Mouse (Mus musculus) liver, embryonic 16.5 days (tissue): ENCODE data around the gene Gstm6. TPM values are rescaled to one million over a fixed set of nuclear protein-coding genes. Genes with fewer than 3 reads are reported as not detected.

Source experiments
- ATAC-seq: fragments of 200-750 bp; cut with Nextera tagmentation; 2 replicates; pipeline ENCODE4 v1.8.0; 2017; ENCODE audit warnings: low read depth, mild to moderate bottlenecking, moderate number of reproducible peaks, moderate library complexity
- H3K27ac ChIP-seq: fragments of 300-500 bp; sonication (generic); 2 replicates; pipeline ENCODE4 v1.5.1; 2014; ENCODE audit warnings: mild to moderate bottlenecking, low read length
- H3K27me3 ChIP-seq: fragments of 300-500 bp; sonication (generic); 2 replicates; pipeline ENCODE4 v1.6.1; 2014; ENCODE audit warnings: low read depth, low read length, mixed read lengths; ENCODE audit not compliant: control insufficient read depth, insufficient read depth
- H3K36me3 ChIP-seq: fragments of 300-500 bp; sonication (generic); 2 replicates; pipeline ENCODE4 v1.6.1; 2014; ENCODE audit warnings: mild to moderate bottlenecking; ENCODE audit not compliant: control insufficient read depth, insufficient read depth
- H3K4me1 ChIP-seq: fragments of 300-500 bp; sonication (generic); 2 replicates; pipeline ENCODE4 v1.6.1; 2014; ENCODE audit warnings: low read depth, low read length, mixed read lengths; ENCODE audit not compliant: control insufficient read depth
- H3K4me2 ChIP-seq: fragments of 300-500 bp; sonication (generic); 2 replicates; pipeline ENCODE4 v1.6.1; 2014; ENCODE audit warnings: low read depth, low read length, mixed read lengths
- H3K4me3 ChIP-seq: fragments of 300-500 bp; sonication (generic); 2 replicates; pipeline ENCODE4 v1.5.1; 2014; ENCODE audit warnings: low read depth, mild to moderate bottlenecking, low read length
- H3K9ac ChIP-seq: fragments of 300-500 bp; sonication (generic); 2 replicates; pipeline ENCODE4 v1.6.1; 2014; ENCODE audit warnings: low read depth, low read length
- H3K9me3 ChIP-seq: fragments of 300-500 bp; sonication (generic); replicated peaks from 2 replicates; pipeline ENCODE4 v1.6.1; 2016; ENCODE audit warnings: low read length; ENCODE audit not compliant: control insufficient read depth
- WGBS: fragments of 180-500 bp; shearing (Covaris S2); extraction: QIAGEN DNeasy Blood & Tissue Kit; methylation state at CpG from one replicate; pipeline ENCODE4 v1.1.7; 2014; ENCODE audit not compliant: insufficient replicate concordance; 5-methylcytosine and 5-hydroxymethylcytosine counted together
- polyA plus RNA-seq: library from polyadenylated mRNA; unstranded; fragments of >200 nt; fragmentation: Nextera tagmentation; extraction: Ambion mirVana; gene quantifications from 2 replicates; pipeline ENCODE4 v1.2.1, GENCODE M21; 2015

The Gstm6 gene
- polyA plus RNA-seq, 1 experiment from 2014 or later: 21.3 TPM

- Histone ChIP-seq H3K4me1 (no peaks in the 10 kb centered on the region; the same call in none of the 2 replicates), H3K27ac (no peak overlapping the region), H3K27me3 (no peaks in the 10 kb centered on the region), H3K4me3 (no peak overlapping the region), H3K4me2 (no peak overlapping the region), H3K9me3 (no peaks in the 10 kb centered on the region), H3K9ac (no peak overlapping the region), H3K36me3 (no peaks in the 10 kb centered on the region)
- no peak for ATAC-seq
- WGBS: 65% methylated on average over 3 of the region's 3 CpGs
Measured at GRCm38 (mm10) chr3:107935268-107935667, 8.3 kb downstream of the Gstm6 start.

GRCm38 (mm10) chr3:107932128-107932527 lies 11.4 kb downstream of the Gstm6 start:
- Histone ChIP-seq H3K4me1 (no peaks in the 10 kb centered on the region; the same call in 1 of the 2 replicates), H3K9me3 (no peaks in the 10 kb centered on the region), H3K27me3 (no peaks in the 10 kb centered on the region), H3K9ac (no peak overlapping the region), H3K36me3 (no peaks in the 10 kb centered on the region), H3K27ac (no peak overlapping the region), H3K4me2 (no peak overlapping the region), H3K4me3 (no peak overlapping the region)
- no peak for ATAC-seq
- WGBS: 74% methylated on average over 6 of the region's 6 CpGs

- ATAC-seq: peak; percentile 94
- H3K9ac ChIP-seq: peak within 1 kb of the TSS; percentile 17; the same call in 1 of the 2 replicates
- no peaks in the 10 kb centered on the region for H3K9me3 ChIP-seq
- 7% methylated on average over 10 of the region's 10 CpGs for WGBS
- peak within 1 kb of the TSS; percentile 44 for H3K4me3 ChIP-seq
- H3K27ac ChIP-seq: peak within 1 kb of the TSS; percentile 59; the same call in 1 of the 2 replicates
- no peaks in the 10 kb centered on the region for H3K36me3 ChIP-seq
- H3K4me1 ChIP-seq: no peaks in the 10 kb centered on the region; the same call in 1 of the 2 replicates
- H3K4me2 ChIP-seq: peak within 1 kb of the TSS; percentile 51
- H3K27me3 ChIP-seq: no peaks in the 10 kb centered on the region
Measured at GRCm38 (mm10) chr3:107931670-107932069, 11.9 kb downstream of the Gstm6 start, which contains the start of gene Gstm7. Gstm7 (minus strand) TSS chr3:107931817.

GRCm38 (mm10) chr3:107931134-107931533 lies 12.4 kb downstream of the Gstm6 start:
- Histone ChIP-seq H3K9ac (peak overlapping the region; percentile 17; the same call in 1 of the 2 replicates), H3K36me3 (no peaks in the 10 kb centered on the region), H3K27me3 (no peaks in the 10 kb centered on the region), H3K4me3 (peak overlapping the region; percentile 44), H3K4me1 (no peaks in the 10 kb centered on the region; the same call in 1 of the 2 replicates), H3K4me2 (peak overlapping the region; percentile 51), H3K27ac (peak overlapping the region; percentile 59; the same call in 1 of the 2 replicates), H3K9me3 (no peaks in the 10 kb centered on the region)
- 31% methylated on average over 2 of the region's 2 CpGs for WGBS
- ATAC-seq: no peak

- no peak overlapping the region for H3K27ac ChIP-seq
- 64% methylated on average over 4 of the region's 4 CpGs for WGBS
- H3K9me3 ChIP-seq: no peaks in the 10 kb centered on the region
- no peak overlapping the region for H3K4me3 ChIP-seq
- ATAC-seq: no peak
- H3K36me3 ChIP-seq: no peaks in the 10 kb centered on the region
- H3K27me3 ChIP-seq: no peaks in the 10 kb centered on the region
- no peaks in the 10 kb centered on the region; the same call in 1 of the 2 replicates for H3K4me1 ChIP-seq
- no peak overlapping the region for H3K4me2 ChIP-seq
- no peak overlapping the region for H3K9ac ChIP-seq
Measured at GRCm38 (mm10) chr3:107929731-107930130, 13.8 kb downstream of the Gstm6 start.

GRCm38 (mm10) chr3:107929243-107929642 lies 14.3 kb downstream of the Gstm6 start:
- Histone ChIP-seq H3K9ac (no peak overlapping the region), H3K9me3 (no peaks in the 10 kb centered on the region), H3K4me3 (no peak overlapping the region), H3K4me2 (no peak overlapping the region), H3K4me1 (no peaks in the 10 kb centered on the region; the same call in 1 of the 2 replicates), H3K27ac (no peak overlapping the region), H3K36me3 (no peaks in the 10 kb centered on the region), H3K27me3 (no peaks in the 10 kb centered on the region)
- no peak for ATAC-seq
- 66% methylated on average over 4 of the region's 4 CpGs for WGBS

GRCm38 (mm10) chr3:107928691-107929090 lies 14.9 kb downstream of the Gstm6 start:
- no peak overlapping the region for H3K4me2 ChIP-seq
- no peak overlapping the region for H3K27ac ChIP-seq
- no peaks in the 10 kb centered on the region for H3K36me3 ChIP-seq
- no peaks in the 10 kb centered on the region for H3K9me3 ChIP-seq
- WGBS: 72% methylated on average over 11 of the region's 11 CpGs
- no peak for ATAC-seq
- H3K27me3 ChIP-seq: no peaks in the 10 kb centered on the region
- H3K4me1 ChIP-seq: no peaks in the 10 kb centered on the region; the same call in 1 of the 2 replicates
- H3K9ac ChIP-seq: no peak overlapping the region
- no peak overlapping the region for H3K4me3 ChIP-seq

GRCm38 (mm10) chr3:107927841-107928240 lies 15.7 kb downstream of the Gstm6 start:
- 73% methylated on average over 3 of the region's 3 CpGs for WGBS

GRCm38 (mm10) chr3:107925335-107925734 lies 18.2 kb downstream of the Gstm6 start:
- ATAC-seq: no peak
- Histone ChIP-seq H3K4me1 (no peaks in the 10 kb centered on the region), H3K4me2 (no peak overlapping the region), H3K4me3 (no peak overlapping the region), H3K27me3 (no peaks in the 10 kb centered on the region), H3K9ac (no peak overlapping the region), H3K36me3 (no peaks in the 10 kb centered on the region), H3K9me3 (no peaks in the 10 kb centered on the region), H3K27ac (no peak overlapping the region)
- WGBS: 64% methylated on average over 3 of the region's 3 CpGs

More at GRCm38 (mm10) chr3:107927841-107928240, 15.7 kb downstream of the Gstm6 start:
- Histone ChIP-seq H3K27ac (no peak overlapping the region), H3K9me3 (no peaks in the 10 kb centered on the region), H3K27me3 (no peaks in the 10 kb centered on the region), H3K36me3 (no peaks in the 10 kb centered on the region), H3K4me1 (no peaks in the 10 kb centered on the region; the same call in 1 of the 2 replicates), H3K4me3 (no peak overlapping the region), H3K4me2 (no peak overlapping the region), H3K9ac (no peak overlapping the region)
- ATAC-seq: no peak
